Mouse (Mus musculus) heart, embryonic 14.5 days (tissue): ENCODE measurements around the gene Kcnh4. TPM values are rescaled to one million over a fixed set of nuclear protein-coding genes. Genes with fewer than 3 reads are reported as not detected.
A peak's percentile ranks its signal among the peaks of the same experiment; 100 is the strongest.

Experiments used
- ATAC-seq: fragments of 200-750 bp; cut with Nextera tagmentation; 2 replicates; pipeline ENCODE4 v1.8.0; 2017; ENCODE audit warnings: low read depth, moderate TSS enrichment; ENCODE audit not compliant: insufficient number of reproducible peaks, insufficient read depth, low FRiP score
- H3K27ac ChIP-seq, 2 experiments: fragments of 200-500 bp in 1 of 2; fragments of 300-500 bp in 1 of 2; sonication (generic) in 1 of 2; replicated peaks in 1 of 2; 2 replicates each; pipeline ENCODE4 v1.5.1; 2012 to 2014; ENCODE audit warnings: low read depth in 2 of 2, low read length in 2 of 2, control low read depth in 1 of 2, mild to moderate bottlenecking in 1 of 2, mixed read lengths in 1 of 2; ENCODE audit not compliant: control insufficient read depth in 1 of 2, insufficient read depth in 1 of 2
- H3K27me3 ChIP-seq: fragments of 300-500 bp; sonication (generic); 2 replicates; pipeline ENCODE4 v1.6.1; 2014; ENCODE audit warnings: mild to moderate bottlenecking, low read length, control low read depth; ENCODE audit not compliant: control insufficient read depth, insufficient read depth
- H3K36me3 ChIP-seq: fragments of 300-500 bp; sonication (generic); 2 replicates; pipeline ENCODE4 v1.6.1; 2014; ENCODE audit warnings: mild to moderate bottlenecking, control low read depth, low read length, mixed read lengths; ENCODE audit not compliant: control insufficient read depth, insufficient read depth
- H3K4me1 ChIP-seq, 2 experiments: fragments of 200-500 bp in 1 of 2; fragments of 300-500 bp in 1 of 2; sonication (generic) in 1 of 2; 2 replicates each; pipeline ENCODE4 v1.6.1; 2012 to 2014; ENCODE audit warnings: low read length in 2 of 2, control low read depth in 1 of 2, mixed read lengths in 1 of 2; ENCODE audit not compliant: control insufficient read depth in 2 of 2, insufficient read depth in 2 of 2
- H3K4me2 ChIP-seq: fragments of 300-500 bp; sonication (generic); 2 replicates; pipeline ENCODE4 v1.6.1; 2014; ENCODE audit warnings: mild to moderate bottlenecking, low read length
- H3K4me3 ChIP-seq, 2 experiments: fragments of 200-500 bp in 1 of 2; fragments of 300-500 bp in 1 of 2; sonication (generic) in 1 of 2; 2 replicates each; pipeline ENCODE4 v1.5.1; 2012 to 2014; ENCODE audit warnings: low read length in 2 of 2, mild to moderate bottlenecking in 2 of 2, control low read depth in 1 of 2, low read depth in 1 of 2, moderate library complexity in 1 of 2; ENCODE audit not compliant: control insufficient read depth in 1 of 2, insufficient read depth in 1 of 2
- H3K9ac ChIP-seq: fragments of 300-500 bp; sonication (generic); 2 replicates; pipeline ENCODE4 v1.6.1; 2014; ENCODE audit warnings: mild to moderate bottlenecking, low read length
- H3K9me3 ChIP-seq: fragments of 300-500 bp; sonication (generic); 2 replicates; pipeline ENCODE4 v1.6.1; 2016; ENCODE audit warnings: low read length, control low read depth; ENCODE audit not compliant: control insufficient read depth
- WGBS: fragments of 180-500 bp; shearing (Covaris S2); extraction: QIAGEN DNeasy Blood & Tissue Kit; methylation state at CpG from one replicate; pipeline ENCODE4 v1.1.7; 2014; 5-methylcytosine and 5-hydroxymethylcytosine counted together
- polyA plus RNA-seq: library from polyadenylated mRNA; unstranded; fragments of >200 nt; fragmentation: Nextera tagmentation; extraction: Ambion mirVana; gene quantifications from 2 replicates; pipeline ENCODE4 v1.2.1, GENCODE M21; 2014

The Kcnh4 gene
- polyA plus RNA-seq, 1 experiment from 2014 or later = not detected

GRCm38 (mm10) chr11:100716649-100717048 is 43.1 kb downstream of the Kcnh4 start:
- no peaks in the 10 kb centered on the region for H3K9me3 ChIP-seq
- no peak overlapping the region for H3K4me3 ChIP-seq
- H3K27ac ChIP-seq = no peak overlapping the region
- no peak overlapping the region for H3K4me2 ChIP-seq
- H3K27me3 ChIP-seq = no peaks in the 10 kb centered on the region
- peaks cover 33 to 40% of the 10 kb centered on the region in 2 experiments for H3K4me1 ChIP-seq
- WGBS = 75% methylated on average over 3 of the region's 3 CpGs
- no peak for ATAC-seq
- no peak overlapping the region for H3K9ac ChIP-seq
- peaks cover 53% of the 10 kb centered on the region for H3K36me3 ChIP-seq

- 93% methylated on average over 6 of the region's 6 CpGs for WGBS
- Histone ChIP-seq H3K9ac (no peak overlapping the region), H3K4me1 (peaks cover 22 to 30% of the 10 kb centered on the region in 2 experiments), H3K4me3 (no peak overlapping the region), H3K27me3 (no peaks in the 10 kb centered on the region), H3K4me2 (no peak overlapping the region), H3K36me3 (peaks cover 59% of the 10 kb centered on the region), H3K9me3 (no peaks in the 10 kb centered on the region), H3K27ac (no peak overlapping the region)
- ATAC-seq = no peak
These were observed 44.8 kb downstream of the Kcnh4 start for GRCm38 (mm10) chr11:100714948-100715347.

GRCm38 (mm10) chr11:100714534-100714915 is 45.2 kb downstream of the Kcnh4 start:
- H3K27me3 ChIP-seq = no peaks in the 10 kb centered on the region
- H3K9ac ChIP-seq = peak overlapping the region; percentile 65
- H3K36me3 ChIP-seq = peaks cover 60% of the 10 kb centered on the region
- peak overlapping the region in 1 of 2 experiments; percentile 33; a peak in 1 of 4 replicates for H3K4me3 ChIP-seq
- ATAC-seq = no peak
- WGBS = 41% methylated on average over 6 of the region's 6 CpGs
- peaks cover 19 to 26% of the 10 kb centered on the region in 2 experiments for H3K4me1 ChIP-seq
- H3K4me2 ChIP-seq = peak overlapping the region; percentile 68
- peak overlapping the region in 1 of 2 experiments; percentile 72; a peak in 2 of 4 replicates for H3K27ac ChIP-seq
- H3K9me3 ChIP-seq = no peaks in the 10 kb centered on the region

- 0 out of 2 replicates have a peak, but pooled peaks have one; percentile 8 for ATAC-seq
- Histone ChIP-seq H3K36me3 (peaks cover 60% of the 10 kb centered on the region), H3K4me1 (peaks cover 19 to 25% of the 10 kb centered on the region in 2 experiments), H3K27ac (peak within 1 kb of the TSS; percentile 61 to 72), H3K9ac (peak within 1 kb of the TSS; percentile 65), H3K4me3 (peak within 1 kb of the TSS; percentile 27 to 33), H3K9me3 (no peaks in the 10 kb centered on the region), H3K27me3 (no peaks in the 10 kb centered on the region), H3K4me2 (peak within 1 kb of the TSS; percentile 68)
- 5% methylated on average over 38 of the region's 38 CpGs for WGBS
These were observed 45.8 kb downstream of the Kcnh4 start, which contains the start of gene Hspb9 for GRCm38 (mm10) chr11:100713735-100714533. Gene Hspb9 (plus strand): TSS chr11:100713850.

- H3K36me3 ChIP-seq = peaks cover 60% of the 10 kb centered on the region
- no peaks in the 10 kb centered on the region for H3K9me3 ChIP-seq
- peak overlapping the region; percentile 65; the same call in 1 of the 2 replicates for H3K9ac ChIP-seq
- no peak for ATAC-seq
- no peaks in the 10 kb centered on the region for H3K27me3 ChIP-seq
- 63% methylated on average over 4 of the region's 4 CpGs for WGBS
- H3K27ac ChIP-seq = peak overlapping the region; percentile 61 to 72
- peak overlapping the region in 1 of 2 experiments; percentile 33; a peak in 1 of 4 replicates for H3K4me3 ChIP-seq
- H3K4me2 ChIP-seq = peak overlapping the region; percentile 68
- H3K4me1 ChIP-seq = peaks cover 19 to 25% of the 10 kb centered on the region in 2 experiments
These were observed 46.6 kb downstream of the Kcnh4 start for GRCm38 (mm10) chr11:100713174-100713573.

- peak; percentile 71 for ATAC-seq
- H3K27ac ChIP-seq = peak within 1 kb of the TSS; percentile 61 to 72
- H3K27me3 ChIP-seq = no peaks in the 10 kb centered on the region
- H3K4me2 ChIP-seq = peak within 1 kb of the TSS; percentile 76
- H3K4me1 ChIP-seq = peaks cover 19 to 25% of the 10 kb centered on the region in 2 experiments
- WGBS = 2% methylated on average over 47 of the region's 48 CpGs
- H3K9ac ChIP-seq = peak within 1 kb of the TSS; percentile 94
- peaks cover 60% of the 10 kb centered on the region for H3K36me3 ChIP-seq
- no peaks in the 10 kb centered on the region for H3K9me3 ChIP-seq
- peak within 1 kb of the TSS; percentile 91 for H3K4me3 ChIP-seq
These were observed 47.7 kb downstream of the Kcnh4 start, which contains the start of gene Kat2a for GRCm38 (mm10) chr11:100711783-100712615. Gene Kat2a (minus strand): TSS chr11:100712465.

- Histone ChIP-seq H3K9ac (no peak overlapping the region), H3K27me3 (no peaks in the 10 kb centered on the region), H3K36me3 (peaks cover 60% of the 10 kb centered on the region), H3K4me3 (no peak overlapping the region), H3K27ac (no peak overlapping the region), H3K4me1 (peaks cover 19 to 25% of the 10 kb centered on the region in 2 experiments), H3K4me2 (no peak overlapping the region), H3K9me3 (no peaks in the 10 kb centered on the region)
- ATAC-seq = no peak
- whole genome bisulfite sequencing = 75% methylated on average over 4 of the region's 4 CpGs
These were observed 48.8 kb downstream of the Kcnh4 start for GRCm38 (mm10) chr11:100710977-100711376.
